Mouse (Mus musculus) G1E (cell line): ENCODE results near the gene Gpr37.

Experiments used
- CTCF ChIP-seq: IDR thresholded peaks from 2 replicates; pipeline ENCODE4 v1.5.1; 2012; ENCODE audit warnings: low read depth, low read length, inconsistent platforms, mixed read lengths
- POLR2AphosphoS5 ChIP-seq: IDR thresholded peaks from 2 replicates; pipeline ENCODE4 v1.6.1; 2012; ENCODE audit warnings: low read depth, low read length, inconsistent platforms; ENCODE audit not compliant: insufficient replicate concordance

GRCm38 (mm10) chr6:25684391-25684790, 6.1 kb downstream of the Gpr37 start:
- TF ChIP-seq CTCF (no peak), POLR2AphosphoS5 (no peak)
